Comparison of ENCODE assay signal across 26 mouse cellular contexts in the genomic region with DNA sequence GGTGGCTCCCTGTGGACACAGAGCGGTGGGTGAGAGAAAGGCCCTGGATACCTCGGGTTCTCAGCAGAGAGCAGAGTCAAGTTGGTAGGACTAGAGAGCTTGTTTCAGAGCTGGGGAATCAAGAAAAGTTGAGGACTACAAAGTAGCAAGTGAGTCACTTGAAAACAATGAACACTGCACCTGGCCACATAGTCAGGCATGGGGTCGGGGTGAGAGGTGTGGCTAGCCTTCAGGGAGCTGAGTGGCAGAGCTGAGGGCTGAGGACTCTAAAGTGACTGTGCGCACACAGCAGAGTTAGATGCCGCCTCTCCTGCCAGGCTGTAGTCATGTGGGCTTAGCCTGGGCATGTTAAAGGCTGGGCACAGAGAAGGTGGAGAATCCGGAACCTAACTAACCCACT. TPM values are rescaled to one million over a fixed set of nuclear protein-coding genes. Genes with fewer than 3 reads are reported as not detected.
DNase-seq lines count a peak whose midpoint lies in the region; ATAC-seq lines count a peak whose summit lies in the region.
"Had no signal": no experiment of that assay in that cellular context is flagged by ENCODE, and none has a peak within 500 bp of the region (broad histone marks: within the 10 kb centered on the region; RNA-seq: fewer than 3 reads in every experiment).

No protein-coding gene starts in this region.

- no peak for ATAC-seq in embryonic facial prominence, embryonic 14.5 days (ENCODE audit: low read depth)
- ATAC-seq in lung, embryonic 16.5 days (ENCODE audit: low read depth): peak; percentile 43; the same call in 1 of the 2 replicates
- no peak for ATAC-seq in embryonic facial prominence, embryonic 15.5 days (ENCODE audit: insufficient number of reproducible peaks, low FRiP score, low TSS enrichment, low read depth)
- ATAC-seq in hindbrain, embryonic 12.5 days (ENCODE audit: low FRiP score): no peak
- ATAC-seq: activated CD4-positive, CD25-positive, alpha-beta regulatory T cell, adult 4 months; forebrain, embryonic 13.5 days; forebrain, embryonic 16.5 days; hindbrain, postnatal 0 days; inflammation-experienced regulatory T-cells, adult 6 months had no signal

- H3K27ac ChIP-seq in embryonic facial prominence, embryonic 14.5 days (replicated peaks; ENCODE audit: low read depth, low read length): peak overlapping the region; percentile 44
- H3K27ac ChIP-seq in embryonic facial prominence, embryonic 10.5 days (replicated peaks): no peak overlapping the region
- H3K27ac ChIP-seq in lung, embryonic 16.5 days (ENCODE audit: low read length): no peak overlapping the region
- H3K27ac ChIP-seq in embryonic facial prominence, embryonic 15.5 days (replicated peaks): peak overlapping the region; percentile 48; the same call in 1 of the 2 replicates
- no peak overlapping the region for H3K27ac ChIP-seq in hindbrain, embryonic 12.5 days
- H3K27ac ChIP-seq: embryonic facial prominence, embryonic 12.5 days; forebrain, embryonic 13.5 days; heart, embryonic 15.5 days; hindbrain, embryonic 10.5 days; hindbrain, embryonic 14.5 days; hindbrain, postnatal 0 days had no signal

- no peak overlapping the region for H3K4me2 ChIP-seq in embryonic facial prominence, embryonic 14.5 days (ENCODE audit: low read depth, low read length)
- no peak overlapping the region for H3K4me2 ChIP-seq in lung, embryonic 16.5 days (ENCODE audit: low read depth, low read length)
- H3K4me2 ChIP-seq in embryonic facial prominence, embryonic 15.5 days (replicated peaks): no peak overlapping the region
- H3K4me2 ChIP-seq in hindbrain, embryonic 12.5 days (replicated peaks): no peak overlapping the region
- H3K4me2 ChIP-seq: embryonic facial prominence, embryonic 12.5 days; forebrain, embryonic 13.5 days; heart, embryonic 12.5 days; heart, embryonic 15.5 days; hindbrain, embryonic 14.5 days had no signal

- DNase-seq in embryonic facial prominence, embryonic 14.5 days (ENCODE audit: low spot score): no peak
- DNase-seq in embryonic facial prominence, embryonic 10.5 days (ENCODE audit: low spot score): no peak
- DNase-seq in lung, postnatal 14 days: no peak
- DNase-seq: adrenal gland, postnatal 10 days; adrenal gland, postnatal 36 days; cerebellum, adult 18-20 months; cerebellum, adult 9-10 months; cerebellum, postnatal 14 days; gastrocnemius, postnatal 25 days; heart, adult 18-20 months; heart, postnatal 10 days; heart, postnatal 36 days had no signal

- H3K4me3 ChIP-seq in embryonic facial prominence, embryonic 14.5 days (ENCODE audit: low read depth, low read length): no peak overlapping the region
- H3K4me3 ChIP-seq in embryonic facial prominence, embryonic 10.5 days: no peak overlapping the region
- H3K4me3 ChIP-seq in lung, embryonic 16.5 days (ENCODE audit: low read length): no peak overlapping the region
- H3K4me3 ChIP-seq in embryonic facial prominence, embryonic 15.5 days (replicated peaks): no peak overlapping the region
- H3K4me3 ChIP-seq in hindbrain, embryonic 12.5 days: no peak overlapping the region
- H3K4me3 ChIP-seq: embryonic facial prominence, embryonic 12.5 days; forebrain, embryonic 10.5 days; forebrain, embryonic 13.5 days; heart, embryonic 12.5 days; heart, embryonic 15.5 days; hindbrain, embryonic 10.5 days had no signal

- WGBS in embryonic facial prominence, embryonic 14.5 days: 87% methylated on average over 6 of the region's 6 CpGs
- 95% methylated on average over 6 of the region's 6 CpGs for WGBS in embryonic facial prominence, embryonic 10.5 days
- WGBS in lung, embryonic 16.5 days: 77% methylated on average over 6 of the region's 6 CpGs
- 82% methylated on average over 6 of the region's 6 CpGs for WGBS in embryonic facial prominence, embryonic 15.5 days
- 94% methylated on average over 6 of the region's 6 CpGs for WGBS in hindbrain, embryonic 12.5 days

- H3K9ac ChIP-seq in embryonic facial prominence, embryonic 14.5 days (ENCODE audit: low read depth, low read length): no peak overlapping the region
- H3K9ac ChIP-seq in lung, embryonic 16.5 days (ENCODE audit: low read length): no peak overlapping the region
- H3K9ac ChIP-seq in embryonic facial prominence, embryonic 15.5 days: no peak overlapping the region
- no peak overlapping the region for H3K9ac ChIP-seq in hindbrain, embryonic 12.5 days
- H3K9ac ChIP-seq: embryonic facial prominence, embryonic 12.5 days; forebrain, embryonic 13.5 days; heart, embryonic 12.5 days; heart, embryonic 15.5 days; hindbrain, embryonic 14.5 days had no signal

- H3K36me3 ChIP-seq in embryonic facial prominence, embryonic 14.5 days (ENCODE audit: control insufficient read depth, insufficient read depth, low read length): peaks cover 70% of the 10 kb centered on the region
- H3K36me3 ChIP-seq in embryonic facial prominence, embryonic 10.5 days (replicated peaks): peaks cover 100% of the 10 kb centered on the region
- H3K36me3 ChIP-seq in lung, embryonic 16.5 days (ENCODE audit: control insufficient read depth, insufficient read depth, low read length): 0 out of 2 replicates have a peak, but pooled peaks cover 3% of the 10 kb centered on the region
- H3K36me3 ChIP-seq in embryonic facial prominence, embryonic 15.5 days: peaks cover 28% of the 10 kb centered on the region
- peaks cover 99% of the 10 kb centered on the region for H3K36me3 ChIP-seq in hindbrain, embryonic 12.5 days
- H3K36me3 ChIP-seq: heart, embryonic 15.5 days had no signal

- H3K27me3 ChIP-seq in embryonic facial prominence, embryonic 14.5 days (replicated peaks; ENCODE audit: control insufficient read depth, insufficient read depth, low read length): no peaks in the 10 kb centered on the region
- H3K27me3 ChIP-seq in embryonic facial prominence, embryonic 10.5 days (replicated peaks; ENCODE audit: low read depth, poor library complexity, severe bottlenecking): no peaks in the 10 kb centered on the region
- H3K27me3 ChIP-seq in lung, embryonic 16.5 days (ENCODE audit: control insufficient read depth, insufficient read depth, low read depth, low read length): no peaks in the 10 kb centered on the region
- no peaks in the 10 kb centered on the region for H3K27me3 ChIP-seq in embryonic facial prominence, embryonic 15.5 days
- no peaks in the 10 kb centered on the region for H3K27me3 ChIP-seq in hindbrain, embryonic 12.5 days
- H3K27me3 ChIP-seq: embryonic facial prominence, embryonic 12.5 days; forebrain, embryonic 13.5 days; heart, embryonic 12.5 days; heart, embryonic 15.5 days had no signal

- peaks cover 8% of the 10 kb centered on the region; the same call in 1 of the 2 replicates for H3K9me3 ChIP-seq in embryonic facial prominence, embryonic 14.5 days (ENCODE audit: control insufficient read depth, low read length)
- peaks cover 14% of the 10 kb centered on the region for H3K9me3 ChIP-seq in embryonic facial prominence, embryonic 10.5 days
- H3K9me3 ChIP-seq in lung, embryonic 16.5 days (ENCODE audit: control insufficient read depth, low read length): peaks cover 6% of the 10 kb centered on the region
- no peaks in the 10 kb centered on the region for H3K9me3 ChIP-seq in embryonic facial prominence, embryonic 15.5 days (replicated peaks)
- 0 out of 2 replicates have a peak, but pooled peaks cover 4% of the 10 kb centered on the region for H3K9me3 ChIP-seq in hindbrain, embryonic 12.5 days (replicated peaks)

- no peaks in the 10 kb centered on the region for H3K4me1 ChIP-seq in embryonic facial prominence, embryonic 14.5 days (ENCODE audit: control insufficient read depth, insufficient read depth, low read length)
- no peaks in the 10 kb centered on the region for H3K4me1 ChIP-seq in embryonic facial prominence, embryonic 10.5 days
- H3K4me1 ChIP-seq in lung, embryonic 16.5 days (replicated peaks; ENCODE audit: control insufficient read depth, insufficient read depth, low read length): no peaks in the 10 kb centered on the region
- no peaks in the 10 kb centered on the region for H3K4me1 ChIP-seq in embryonic facial prominence, embryonic 15.5 days
- H3K4me1 ChIP-seq in hindbrain, embryonic 12.5 days: no peaks in the 10 kb centered on the region
- H3K4me1 ChIP-seq: embryonic facial prominence, embryonic 12.5 days; forebrain, embryonic 10.5 days; forebrain, embryonic 13.5 days; heart, embryonic 15.5 days; hindbrain, embryonic 10.5 days had no signal

RNA-seq across cellular contexts. Expression of gene Tmem106c, which starts 17.6 kb away (rescaled TPM):
- polyA plus RNA-seq in embryonic facial prominence, embryonic 14.5 days (2014; fragmentation: Nextera tagmentation; extraction: Ambion mirVana): 47.2 and 51.6 TPM in 2 replicates
- 36.0 and 38.1 TPM in 2 replicates for polyA plus RNA-seq in embryonic facial prominence, embryonic 10.5 days (2016; fragmentation: Nextera tagmentation; extraction: Ambion mirVana)
- polyA plus RNA-seq in lung, embryonic 16.5 days (2015; fragmentation: Nextera tagmentation; extraction: Ambion mirVana): 46.6 and 51.2 TPM in 2 replicates
- polyA plus RNA-seq in embryonic facial prominence, embryonic 15.5 days (2015; fragmentation: Nextera tagmentation; extraction: Ambion mirVana): 52.6 and 60.8 TPM in 2 replicates
- 44.0 and 49.5 TPM in 2 replicates for polyA plus RNA-seq in hindbrain, embryonic 12.5 days (2016; fragmentation: Nextera tagmentation; extraction: Ambion mirVana)

RNA-seq across cellular contexts. Expression of gene Col2a1, which starts 22.9 kb away (rescaled TPM):
- 372 and 595 TPM in 2 replicates for polyA plus RNA-seq in embryonic facial prominence, embryonic 14.5 days (2014; fragmentation: Nextera tagmentation; extraction: Ambion mirVana)
- polyA plus RNA-seq in embryonic facial prominence, embryonic 10.5 days (2016; fragmentation: Nextera tagmentation; extraction: Ambion mirVana): 271 and 282 TPM in 2 replicates
- polyA plus RNA-seq in lung, embryonic 16.5 days (2015; fragmentation: Nextera tagmentation; extraction: Ambion mirVana): 17.0 and 19.2 TPM in 2 replicates
- 225 and 386 TPM in 2 replicates for polyA plus RNA-seq in embryonic facial prominence, embryonic 15.5 days (2015; fragmentation: Nextera tagmentation; extraction: Ambion mirVana)
- 459 and 487 TPM in 2 replicates for polyA plus RNA-seq in hindbrain, embryonic 12.5 days (2016; fragmentation: Nextera tagmentation; extraction: Ambion mirVana)
- polyA plus RNA-seq: inflammation-experienced regulatory T-cells, adult 6 months had no signal

Comparison
In these comparisons a context has a peak if more than half of its experiments do, and no peak if none do; other contexts are left out.
1. H3K27ac ChIP-seq: peak in embryonic facial prominence, embryonic 14.5 days (single experiment) and embryonic facial prominence, embryonic 15.5 days (single experiment); none in embryonic facial prominence, embryonic 10.5 days (single experiment), lung, embryonic 16.5 days (single experiment) and hindbrain, embryonic 12.5 days (single experiment).
2. RNA of gene Col2a1, which starts 22.9 kb away (polyA plus RNA-seq): 459 to 487 TPM in hindbrain, embryonic 12.5 days, 225 to 386 TPM in embryonic facial prominence, embryonic 15.5 days, 372 to 595 TPM in embryonic facial prominence, embryonic 14.5 days and 271 to 282 TPM in embryonic facial prominence, embryonic 10.5 days; 17.0 to 19.2 TPM in lung, embryonic 16.5 days; every median in the first group is over 10 times any median in the second.